Mouse (Mus musculus) layer of hippocampus, adult 6 months (tissue): Measurements from ENCODE around the gene Irf2bp2. TPM values are rescaled to one million over a fixed set of nuclear protein-coding genes. Genes with fewer than 3 reads are reported as not detected.

ENCODE experiments used
- long read RNA-seq, 2 experiments: library from polyadenylated mRNA; unstranded; transcript quantifications; one replicate each; pipeline ENCODE4 v2.0.0; 2019 to 2020
- polyA plus RNA-seq: library from polyadenylated mRNA; unstranded; fragments of <200 nt; fragmentation: Nextera tagmentation; gene quantifications from 2 replicates; pipeline ENCODE4 v1.2.3, GENCODE M21; 2021

The Irf2bp2 gene
- 3.5 and 3.8 TPM in 2 replicates for polyA plus RNA-seq
- long read RNA-seq, experiment 1, full-length matches to known transcripts: 1 of 13 reads
- long read RNA-seq, experiment 1, partial matches to known transcripts: 0 of 13 reads
- long read RNA-seq, experiment 1, other reads (novel, unspliced or antisense): 12 of 13 reads
- long read RNA-seq, experiment 2, full-length matches to known transcripts: 2 of 15 reads
- long read RNA-seq, experiment 2, partial matches to known transcripts: 0 of 15 reads
- long read RNA-seq, experiment 2, other reads (novel, unspliced or antisense): 13 of 15 reads

GRCm38 (mm10) chr8:126593889-126594480 lies at the start of gene Irf2bp2:
Gene Irf2bp2 (minus strand): TSS chr8:126593986.

Other genes starting within 250 kb of the Irf2bp2 start
- 83.7 and 86.5 TPM in 2 replicates for gene Coa6, start 171.5 kb downstream of the Irf2bp2 start, polyA plus RNA-seq
- 0.44 and 0.55 TPM in 2 replicates for gene Tarbp1, start 118.9 kb downstream of the Irf2bp2 start, polyA plus RNA-seq